Mouse (Mus musculus): Measurements from ENCODE around the gene Rnaset2b. TPM values are rescaled to one million over a fixed set of nuclear protein-coding genes. Genes with fewer than 3 reads are reported as not detected.
"Not testable (repeated sequence)": the region's sequence is repeated elsewhere in the genome, so short reads cannot be mapped to it uniquely, and the experiment has no call there.

The Rnaset2b gene
- total RNA-seq, 2 experiments from 2014 or later: 123 to 276 TPM

GRCm38 (mm10) chr17:7033192-7034166 is 63.0 kb downstream of the Rnaset2b start:
- ATAC-seq (replicated peaks; ENCODE audit: low FRiP score, low TSS enrichment, poor library complexity, severe bottlenecking): not testable (repeated sequence)

Other genes with a start within 250 kb of the Rnaset2b start
- 82.2 and 85.0 TPM in 2 replicates for gene Ezr, start 187.8 kb upstream of the Rnaset2b start, total RNA-seq (2014; fragmentation: Nextera tagmentation)
- 161 and 203 TPM in 2 replicates for gene Ezr, start 187.8 kb upstream of the Rnaset2b start, total RNA-seq (2017)
- 25.6 and 30.5 TPM in 2 replicates for gene Rsph3b, start 22.0 kb upstream of the Rnaset2b start, total RNA-seq (2014; fragmentation: Nextera tagmentation)
- 40.8 and 42.2 TPM in 2 replicates for gene Rsph3b, start 22.0 kb upstream of the Rnaset2b start, total RNA-seq (2017)
- 43.6 and 70.2 TPM in 2 replicates for gene Tagap1, start 9.5 kb upstream of the Rnaset2b start, total RNA-seq (2014; fragmentation: Nextera tagmentation)
- gene Tagap1, start 9.5 kb upstream of the Rnaset2b start, total RNA-seq (2017): 35.9 and 36.3 TPM in 2 replicates
- not detected in 2 replicates for gene Gm49721, start 8.3 kb downstream of the Rnaset2b start, total RNA-seq (2014; fragmentation: Nextera tagmentation)
- gene Gm49721, start 8.3 kb downstream of the Rnaset2b start, total RNA-seq (2017): not detected in 2 replicates
- gene Gm1604a, start 54.9 kb downstream of the Rnaset2b start, total RNA-seq (2014; fragmentation: Nextera tagmentation): 0.90 TPM in 1 of 2 replicates, not detected in the other
- not detected in 2 replicates for gene Gm1604a, start 54.9 kb downstream of the Rnaset2b start, total RNA-seq (2017)
- gene Rps6ka2, start 199.5 kb downstream of the Rnaset2b start, total RNA-seq (2014; fragmentation: Nextera tagmentation): 1.9 and 2.6 TPM in 2 replicates
- 1.8 and 1.9 TPM in 2 replicates for gene Rps6ka2, start 199.5 kb downstream of the Rnaset2b start, total RNA-seq (2017)